Mouse (Mus musculus): ENCODE measurements around the gene Lrp4.

DNA sequence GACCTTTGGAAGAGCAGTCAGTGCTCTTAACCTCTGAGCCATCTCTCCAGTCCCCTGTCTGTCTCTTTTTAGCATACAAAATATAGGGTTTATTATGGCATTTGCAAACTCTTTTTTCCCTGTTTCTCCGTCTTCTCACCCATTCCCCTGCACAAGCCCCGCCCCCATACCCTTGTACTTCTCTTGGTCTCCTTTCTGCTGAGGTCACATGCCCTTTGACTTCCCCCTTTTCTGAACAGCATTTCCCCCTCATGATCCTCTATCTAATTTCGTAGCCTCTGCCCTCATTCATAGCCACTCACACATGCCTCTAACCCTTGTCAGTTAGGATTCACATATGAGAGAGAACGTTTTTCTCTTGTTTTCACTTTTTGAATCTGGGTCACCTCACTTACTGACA is 27.4 kb downstream of the Lrp4 start:
- TF ChIP-seq CTCF (IDR thresholded peaks at IDR 0.05; ENCODE audit: insufficient read depth, low read depth, low read length) (no peak), POLR2A (IDR thresholded peaks at IDR 0.05; ENCODE audit: insufficient read depth, low read depth, low read length) (no peak)

Data from olfactory bulb, adult 2 months (tissue).